Mouse (Mus musculus) testis, postnatal 10 days (tissue): ENCODE measurements around the gene Hist2h3c2.
"Not testable (repeated sequence)": the region's sequence is repeated elsewhere in the genome, so short reads cannot be mapped to it uniquely, and the experiment has no call there.

Source experiments
- DNase-seq: peaks from one replicate; pipeline ENCODE4 v3.0.0; 2021; ENCODE audit warnings: low spot score

Hist2h3c2 gene

DNA sequence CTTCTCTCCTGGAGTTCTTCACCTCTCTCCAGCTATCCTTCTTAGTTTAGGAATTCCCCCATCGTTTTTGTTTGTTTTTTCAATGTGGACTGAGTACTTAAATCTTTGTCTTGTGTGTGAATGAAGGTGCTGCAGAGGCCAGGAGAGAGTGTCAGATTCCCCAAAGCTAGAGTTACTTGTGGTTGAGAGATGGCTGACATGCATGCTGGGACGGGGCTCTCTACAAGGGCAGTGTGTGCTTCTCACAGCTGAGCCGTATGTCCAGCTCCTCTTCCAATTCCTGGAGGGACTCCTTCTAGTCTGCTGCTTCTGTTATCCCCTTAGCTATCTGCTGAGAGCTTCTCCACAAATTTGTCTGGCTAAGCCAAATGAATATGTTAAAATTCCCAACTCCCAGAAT lies 3.1 kb downstream of the Hist2h3c2 start:
- DNase-seq, result no peak

DNA sequence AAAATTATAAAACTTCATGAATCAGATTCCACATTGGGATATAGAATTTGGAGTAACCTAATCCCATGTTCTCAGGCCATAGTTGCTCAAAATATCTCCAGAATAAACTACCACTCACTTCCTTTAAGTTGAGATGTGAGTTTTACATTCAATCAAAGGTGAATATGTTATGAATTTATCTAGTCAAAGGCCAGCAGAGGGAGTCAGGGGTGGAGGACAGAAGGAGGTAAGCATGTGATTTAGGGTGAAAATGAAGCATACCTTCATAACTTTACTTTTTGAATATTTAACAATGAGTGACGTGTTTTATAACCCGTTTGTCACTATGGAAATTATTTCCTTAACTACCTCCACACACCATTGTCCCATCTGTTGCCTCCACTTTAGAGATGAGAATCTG lies 4.0 kb downstream of the Hist2h3c2 start:
- DNase-seq, result no peak

DNA sequence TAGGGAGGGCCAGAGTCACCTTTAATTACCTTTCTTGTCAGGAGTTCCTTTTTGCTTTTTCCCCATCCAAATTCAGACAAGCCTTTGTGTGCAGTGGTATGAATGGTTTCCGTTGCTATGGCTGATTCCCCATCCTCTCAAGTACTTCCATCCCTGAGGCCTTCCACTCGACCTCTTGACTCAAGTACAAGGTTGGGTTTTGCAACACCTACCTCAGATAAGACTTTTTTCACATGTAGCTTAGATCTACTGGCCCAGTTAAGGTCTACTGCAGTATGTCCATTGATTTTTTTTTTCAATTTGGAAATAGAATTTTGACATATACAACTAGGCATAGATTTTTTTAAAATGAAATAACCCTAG lies 7.2 kb downstream of the Hist2h3c2 start:
- no peak for DNase-seq

DNA sequence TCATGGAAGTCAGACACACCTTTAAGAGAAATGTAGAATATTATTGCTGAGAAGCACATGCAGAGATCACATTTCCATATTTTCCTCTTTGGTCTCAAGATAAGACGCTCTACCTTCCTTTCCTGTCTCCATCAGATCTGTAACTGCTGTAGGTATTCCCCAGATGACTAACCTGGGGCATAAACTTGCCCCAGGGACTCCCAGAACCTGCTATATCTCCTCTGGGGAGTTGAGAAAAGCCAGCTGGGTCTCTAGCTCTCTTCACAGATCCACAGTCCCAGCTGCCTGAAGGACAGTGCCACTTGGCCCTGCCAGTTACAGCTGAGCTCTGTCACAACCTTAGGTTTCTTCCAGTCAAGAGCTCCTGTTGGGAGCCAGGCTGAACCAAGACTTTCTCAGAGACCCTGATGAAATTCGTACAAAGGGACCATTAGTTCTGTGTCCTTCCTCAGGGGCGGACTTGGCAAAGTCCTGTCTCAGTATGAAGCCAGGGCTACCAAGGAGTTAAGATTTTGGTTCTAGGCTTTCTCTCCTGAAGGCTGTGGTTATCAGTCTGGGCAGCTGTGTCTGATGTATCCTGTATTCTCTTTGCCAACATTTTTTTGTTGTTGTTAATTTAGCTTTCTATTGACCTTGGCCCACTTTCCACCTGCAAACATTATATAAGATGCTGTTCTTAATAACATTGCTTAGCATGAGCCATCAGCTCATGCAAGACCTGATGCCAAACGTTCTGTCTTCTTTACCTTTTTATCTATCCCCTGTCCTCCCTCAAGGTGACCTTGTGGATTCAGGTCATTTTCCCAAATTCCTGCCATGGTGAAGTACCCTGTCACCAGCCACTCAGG lies 7.8 kb downstream of the Hist2h3c2 start:
- DNase-seq, result no peak

DNA sequence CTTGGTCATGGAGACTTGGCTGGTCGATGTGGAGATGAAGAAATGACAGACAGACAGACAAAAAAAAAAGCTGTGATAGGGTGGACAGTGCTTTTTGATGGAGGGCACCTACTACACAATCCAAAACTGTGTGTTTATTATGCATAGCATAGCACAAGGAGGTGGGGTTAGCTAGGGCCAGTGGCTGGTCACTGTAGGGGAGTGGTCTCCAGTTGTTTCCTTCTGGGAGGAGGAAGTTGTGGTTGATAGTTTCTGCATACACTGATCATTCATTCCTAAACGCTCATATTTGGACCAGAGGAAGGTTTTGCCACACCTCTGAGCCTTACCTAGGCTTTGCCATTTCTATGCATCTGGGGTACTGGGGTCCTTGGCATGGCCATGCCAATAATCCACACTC lies 8.5 kb downstream of the Hist2h3c2 start:
- no peak for DNase-seq

DNA sequence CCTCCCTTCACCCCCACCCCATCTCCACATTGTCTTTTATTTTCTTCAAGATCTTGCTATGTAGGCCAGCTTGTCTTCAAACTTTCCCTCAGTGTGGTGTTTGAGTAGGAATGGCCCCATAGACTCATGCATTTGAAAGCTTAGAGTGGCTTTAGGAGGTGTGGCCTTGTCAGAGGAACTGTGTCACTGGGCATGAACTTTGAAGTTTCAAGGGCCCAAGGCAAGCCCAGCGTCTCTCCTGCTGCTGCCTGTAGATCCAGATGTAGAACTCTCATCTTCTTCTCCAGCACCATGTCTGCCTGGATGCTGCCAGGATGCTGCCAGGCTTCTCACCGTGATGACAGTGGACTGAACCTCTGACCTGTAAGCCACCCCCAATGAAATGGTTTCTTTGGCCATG lies 10.1 kb downstream of the Hist2h3c2 start:
- no peak for DNase-seq

DNA sequence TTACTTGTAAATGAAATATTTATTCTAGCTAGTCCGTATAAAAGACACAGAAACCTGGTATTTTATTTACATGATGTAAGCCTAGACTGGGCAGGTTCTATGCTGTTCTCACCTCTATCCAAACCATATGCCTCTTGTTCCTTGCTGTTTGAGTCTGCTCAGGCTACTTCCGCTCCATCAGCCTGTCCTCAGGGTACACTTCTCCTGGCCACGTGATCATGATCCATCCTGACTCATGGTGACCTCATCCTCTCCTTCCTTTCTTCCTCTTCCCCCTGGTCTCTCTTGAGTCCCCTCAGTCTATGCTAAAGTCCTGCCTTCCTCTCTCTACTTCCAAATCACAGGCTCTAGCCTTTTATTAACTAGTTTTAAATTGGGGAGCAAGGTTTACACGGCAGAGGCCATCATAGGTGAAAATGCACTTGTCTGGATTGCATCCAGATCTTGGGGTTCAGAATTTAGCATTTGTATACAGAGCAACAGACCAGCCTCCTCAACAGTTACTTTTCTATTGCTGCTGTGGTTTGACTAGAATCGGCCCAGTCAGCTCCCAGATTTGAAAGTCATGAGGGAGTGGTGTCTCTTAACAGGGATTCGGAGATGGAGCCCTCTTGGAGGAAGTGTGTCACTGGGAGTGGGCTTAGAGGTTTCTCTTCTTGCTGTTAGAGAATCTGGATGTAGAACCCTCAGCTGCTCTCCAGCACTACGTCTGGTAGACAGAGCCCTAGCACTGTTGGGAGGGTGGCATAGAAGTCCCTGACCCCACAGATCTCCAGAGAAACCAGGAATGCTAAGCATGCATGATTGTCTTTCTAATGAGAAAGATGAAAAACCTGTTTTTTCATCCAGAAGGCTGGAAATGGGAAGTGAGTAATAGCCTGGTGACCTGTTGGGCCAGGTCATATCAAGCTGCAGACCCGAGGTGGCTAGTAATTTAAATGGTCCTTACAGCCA lies 12.0 kb downstream of the Hist2h3c2 start:
- DNase-seq, result no peak

DNA sequence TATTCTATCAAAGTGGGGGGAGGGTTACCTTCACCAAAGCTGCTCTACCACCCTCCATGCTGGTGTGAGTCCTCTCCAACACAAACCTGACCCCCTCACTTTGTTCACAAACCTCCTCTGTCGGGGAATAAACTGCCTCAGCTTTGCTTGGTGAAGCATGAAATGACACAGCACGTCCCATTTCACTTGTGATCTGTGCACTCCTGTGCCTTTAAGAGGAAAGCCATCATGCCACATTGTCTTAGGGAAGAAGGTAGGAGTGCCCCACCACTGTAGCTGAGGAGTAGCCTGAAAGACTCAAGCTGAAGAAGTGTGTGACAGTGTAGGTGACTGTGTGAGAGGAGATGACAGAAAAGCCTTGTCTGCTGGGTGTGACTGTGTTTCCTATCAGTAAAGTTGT lies 13.5 kb downstream of the Hist2h3c2 start:
- DNase-seq, result no peak

DNA sequence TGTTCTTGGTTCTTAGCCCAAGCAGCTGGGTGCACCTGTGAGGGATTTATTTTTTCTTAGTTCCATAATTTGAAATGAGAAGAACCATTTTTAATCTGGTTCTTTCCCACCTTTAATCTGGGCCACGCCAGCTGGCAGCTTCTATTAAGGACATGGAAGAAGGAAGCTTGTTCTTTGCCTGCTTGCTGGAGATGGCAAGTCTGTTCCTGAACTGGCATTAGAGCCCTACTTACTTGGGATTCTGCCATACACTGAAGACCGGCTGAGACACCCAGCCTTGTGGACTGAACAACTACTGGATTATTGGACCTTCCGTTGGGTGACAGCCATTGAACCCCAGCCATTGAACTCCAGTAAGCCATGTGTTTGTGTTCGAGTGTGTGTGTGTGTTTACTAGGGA lies 16.2 kb downstream of the Hist2h3c2 start:
- DNase-seq, result no peak

DNA sequence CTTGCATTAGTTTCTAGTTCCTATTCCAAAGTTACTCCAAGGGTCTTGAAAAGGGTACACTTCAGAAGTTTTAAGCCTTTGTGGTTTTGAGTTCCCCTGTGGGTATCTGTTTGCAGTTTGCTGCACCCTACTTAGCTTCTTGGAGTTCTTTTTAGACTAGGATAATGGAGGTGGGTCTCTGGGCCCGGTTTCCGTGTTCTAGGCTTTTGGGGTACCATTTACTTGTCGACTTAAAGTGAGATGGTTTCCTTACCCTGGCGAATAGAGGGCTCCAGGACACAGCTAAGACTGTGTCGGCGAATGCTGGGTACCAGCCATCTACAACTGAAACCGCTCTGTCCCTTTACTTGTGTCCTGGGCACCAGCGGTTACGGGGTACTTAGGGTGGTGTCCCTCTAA lies 17.3 kb downstream of the Hist2h3c2 start:
- no peak for DNase-seq

DNA sequence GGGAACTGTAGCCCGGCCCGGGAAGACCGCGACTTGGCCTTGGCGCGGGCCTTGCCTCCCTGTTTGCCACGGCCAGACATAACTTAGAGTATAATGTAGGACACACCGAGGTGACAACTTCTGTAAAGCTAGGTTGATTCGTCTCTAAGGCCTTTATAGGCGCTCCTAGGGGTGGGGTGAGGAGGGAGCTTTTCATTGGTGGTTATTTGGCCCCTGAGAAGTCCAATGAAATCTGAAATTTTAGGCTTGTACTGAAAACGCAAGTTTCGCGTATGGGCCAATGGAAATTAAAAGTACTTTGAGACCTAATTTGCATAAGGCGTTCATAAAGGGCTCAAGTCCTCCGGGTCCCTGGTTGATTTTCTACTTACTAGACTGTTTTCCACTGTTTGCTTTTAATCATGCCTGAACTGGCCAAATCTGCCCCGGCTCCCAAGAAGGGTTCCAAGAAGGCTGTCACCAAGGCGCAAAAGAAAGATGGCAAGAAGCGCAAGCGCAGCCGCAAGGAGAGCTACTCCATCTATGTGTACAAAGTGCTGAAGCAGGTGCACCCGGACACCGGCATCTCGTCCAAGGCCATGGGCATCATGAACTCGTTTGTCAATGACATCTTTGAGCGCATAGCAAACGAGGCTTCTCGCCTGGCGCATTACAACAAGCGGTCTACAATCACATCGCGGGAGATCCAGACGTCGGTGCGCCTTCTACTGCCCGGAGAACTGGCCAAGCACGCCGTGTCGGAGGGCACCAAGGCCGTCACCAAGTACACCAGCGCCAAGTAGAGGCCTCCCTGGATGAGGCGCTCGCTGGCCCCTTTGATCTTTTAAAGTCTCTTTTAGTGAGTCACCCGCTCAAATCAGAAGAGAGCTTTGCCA lies 17.9 kb downstream of the Hist2h3c2 start, which contains the start of the genes Hist2h2ac and Hist2h2be:
Hist2h2ac (minus strand) TSS at position 116 of the 875 bp plus-strand sequence.
Hist2h2be (plus strand) TSS at position 355 of the 875 bp plus-strand sequence.
- peak; percentile 73 for DNase-seq

DNA sequence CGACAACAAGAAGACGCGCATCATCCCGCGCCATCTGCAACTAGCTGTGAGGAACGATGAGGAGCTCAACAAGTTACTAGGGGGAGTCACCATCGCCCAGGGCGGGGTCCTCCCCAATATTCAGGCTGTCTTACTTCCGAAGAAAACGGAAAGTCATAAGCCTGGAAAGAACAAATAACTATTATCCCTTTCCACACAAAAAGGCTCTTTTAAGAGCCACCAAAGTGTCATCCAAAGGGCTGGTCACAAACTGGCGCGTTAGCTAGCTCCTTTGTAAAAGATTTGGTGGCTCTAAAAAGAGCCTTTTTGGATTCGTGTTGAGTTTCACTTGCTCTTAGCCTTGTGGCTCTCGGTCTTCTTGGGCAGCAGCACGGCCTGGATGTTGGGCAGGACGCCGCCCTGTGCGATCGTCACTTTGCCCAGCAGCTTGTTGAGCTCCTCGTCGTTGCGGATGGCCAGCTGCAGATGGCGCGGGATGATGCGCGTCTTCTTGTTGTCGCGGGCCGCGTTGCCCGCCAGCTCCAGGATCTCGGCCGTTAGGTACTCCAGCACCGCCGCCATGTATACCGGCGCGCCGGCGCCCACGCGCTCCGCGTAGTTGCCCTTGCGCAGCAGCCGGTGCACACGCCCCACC lies 18.7 kb downstream of the Hist2h3c2 start:
- peak; percentile 53 for DNase-seq

DNA sequence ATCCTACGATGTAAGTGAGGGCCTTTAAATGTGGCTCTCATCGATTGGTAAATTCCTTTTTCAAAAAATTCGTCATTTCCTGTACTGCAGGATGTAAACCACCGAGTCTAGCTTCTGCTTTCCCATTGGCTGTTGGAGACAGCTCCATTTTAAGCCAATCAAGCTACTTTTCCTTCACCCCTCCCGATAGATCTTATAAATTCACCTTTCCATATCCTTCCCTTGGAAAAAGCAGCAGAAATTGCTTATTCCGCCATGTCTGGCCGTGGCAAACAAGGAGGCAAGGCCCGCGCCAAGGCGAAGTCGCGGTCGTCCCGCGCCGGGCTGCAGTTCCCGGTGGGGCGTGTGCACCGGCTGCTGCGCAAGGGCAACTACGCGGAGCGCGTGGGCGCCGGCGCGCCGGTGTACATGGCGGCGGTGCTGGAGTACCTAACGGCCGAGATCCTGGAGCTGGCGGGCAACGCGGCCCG lies 19.2 kb downstream of the Hist2h3c2 start, which contains the start of the genes Bola1 and Hist2h2ab:
Bola1 (minus strand) TSS at position 49 of the 470 bp plus-strand sequence.
Hist2h2ab (plus strand) TSS at position 205 of the 470 bp plus-strand sequence.
- DNase-seq, result peak; percentile 70

DNA sequence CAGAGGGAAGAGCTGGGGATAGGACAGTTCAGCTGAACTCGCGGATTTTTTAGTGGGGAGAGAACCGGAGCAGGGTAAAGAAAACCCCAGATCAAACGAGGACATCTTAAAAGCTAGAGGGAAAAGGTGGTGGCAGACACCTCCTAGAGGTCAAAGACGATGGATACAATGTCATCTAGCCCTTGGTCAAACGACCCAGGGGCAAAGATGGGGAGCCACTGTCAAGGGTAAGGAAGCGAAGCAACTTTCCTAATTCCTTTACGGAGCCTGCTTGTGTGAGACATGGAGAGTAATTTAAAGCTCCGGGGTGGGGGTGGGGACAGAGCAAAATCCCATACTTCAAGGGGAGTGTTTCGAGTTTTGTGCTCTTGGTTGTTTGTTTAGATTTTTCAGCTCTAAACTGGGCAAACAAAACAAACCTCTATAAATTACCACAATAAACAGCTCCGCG lies 19.7 kb downstream of the Hist2h3c2 start:
- no peak for DNase-seq

DNA sequence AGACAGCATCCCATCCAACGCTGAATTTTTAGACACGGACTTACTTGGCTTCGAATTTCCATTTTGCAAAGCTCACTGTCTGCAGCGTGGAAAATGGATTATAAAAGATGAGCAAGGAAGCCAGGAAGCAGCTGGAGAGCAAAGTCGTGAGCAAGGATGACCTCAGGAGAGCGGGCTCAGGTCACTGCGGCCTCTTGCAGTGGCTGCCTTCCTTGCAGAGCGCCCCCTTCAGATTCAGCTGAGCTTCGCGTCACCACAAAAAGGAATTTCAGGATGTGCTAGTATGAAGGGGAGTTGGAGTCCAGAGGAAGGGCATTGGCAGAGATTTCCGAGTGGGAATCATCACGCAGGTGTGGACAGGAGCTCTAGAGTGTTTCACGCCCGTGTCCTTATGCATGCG lies 29.7 kb downstream of the Hist2h3c2 start:
- peak; percentile 59 for DNase-seq

DNA sequence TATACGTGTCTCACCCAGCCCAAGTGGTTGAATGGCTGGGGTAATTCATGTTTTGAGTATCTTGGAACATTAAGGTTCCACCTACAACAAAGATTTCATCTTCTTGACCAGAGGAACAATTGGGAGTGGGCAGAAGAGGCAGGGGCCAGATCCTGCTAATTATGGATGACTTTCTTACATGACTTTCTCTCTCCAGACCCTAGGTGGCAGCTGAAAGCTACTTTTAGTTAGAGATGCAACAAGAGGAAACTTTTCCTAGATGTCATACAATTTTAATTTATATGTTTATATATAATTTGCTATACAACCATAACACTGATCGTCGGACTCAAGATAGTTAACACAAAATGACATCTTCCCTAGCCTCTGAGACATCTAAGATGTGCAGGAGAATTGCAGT lies 31.1 kb downstream of the Hist2h3c2 start:
- no peak for DNase-seq

DNA sequence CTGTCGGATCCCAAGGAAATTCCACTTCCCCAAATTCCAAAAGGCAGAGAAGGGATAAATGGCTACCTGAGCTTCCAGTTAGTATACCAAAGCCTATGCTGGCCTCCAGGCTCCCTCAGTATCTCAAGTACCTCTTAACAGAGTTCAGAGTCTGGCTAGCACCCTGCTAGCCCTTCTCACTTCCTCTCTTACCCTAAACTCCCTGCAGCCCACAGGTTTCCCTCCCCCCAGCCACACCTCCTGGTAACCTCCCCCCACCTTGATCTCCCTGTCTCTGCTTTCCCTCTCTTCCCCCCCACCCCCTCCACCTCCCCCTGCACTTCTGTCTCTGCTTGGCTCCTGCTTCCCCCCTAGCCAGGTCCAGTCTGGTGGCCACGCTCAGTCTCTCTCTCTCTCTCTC lies 39.2 kb downstream of the Hist2h3c2 start:
- no peak for DNase-seq

DNA sequence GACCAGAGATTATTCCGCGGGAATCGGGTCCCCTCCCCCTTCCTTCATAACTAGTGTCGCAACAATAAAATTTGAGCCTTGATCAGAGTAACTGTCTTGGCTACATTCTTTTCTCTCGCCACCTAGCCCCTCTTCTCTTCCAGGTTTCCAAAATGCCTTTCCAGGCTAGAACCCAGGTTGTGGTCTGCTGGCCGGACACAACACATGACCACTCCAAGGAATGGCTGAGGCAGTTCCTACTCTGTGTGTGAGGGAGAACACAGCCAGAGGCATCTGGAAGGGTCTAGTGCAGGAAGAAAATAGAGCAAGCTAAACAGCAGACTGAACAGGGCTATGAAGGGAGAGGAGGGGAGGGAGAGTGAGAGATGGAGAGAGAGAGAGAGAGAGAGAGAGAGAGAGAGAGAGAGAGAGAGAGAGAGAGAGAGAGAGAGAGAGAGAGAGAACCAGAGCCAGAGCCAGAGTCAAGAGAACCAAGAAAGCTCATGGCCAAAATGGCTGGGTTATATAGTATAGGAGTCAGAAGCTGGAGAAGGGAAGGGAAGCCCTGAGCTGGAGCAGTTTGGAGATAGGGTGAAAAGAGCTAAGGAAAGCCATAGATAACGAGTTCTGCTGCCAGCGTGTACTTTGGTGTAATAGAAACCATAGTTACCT lies 40.2 kb downstream of the Hist2h3c2 start:
- DNase-seq, result not testable (repeated sequence)

DNA sequence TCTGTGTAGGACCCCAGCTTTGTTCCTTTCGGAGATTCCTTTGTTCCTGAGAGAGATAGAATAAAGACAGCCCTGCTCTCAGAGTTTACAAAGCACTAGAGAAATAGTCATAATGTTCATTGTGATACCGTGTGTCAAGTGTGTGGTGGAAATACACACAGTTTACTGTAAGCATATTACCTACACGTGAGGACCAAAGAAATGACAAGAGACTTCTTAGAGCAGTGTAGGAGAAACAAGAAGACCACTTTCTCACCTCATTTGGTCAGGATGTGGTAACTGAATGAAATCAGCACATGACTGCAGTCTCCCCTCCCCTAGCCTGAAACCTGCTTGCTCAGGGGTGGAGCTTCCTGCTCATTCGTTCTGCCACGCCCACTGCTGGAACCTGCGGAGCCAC lies 40.7 kb downstream of the Hist2h3c2 start:
- DNase-seq, result no peak

DNA sequence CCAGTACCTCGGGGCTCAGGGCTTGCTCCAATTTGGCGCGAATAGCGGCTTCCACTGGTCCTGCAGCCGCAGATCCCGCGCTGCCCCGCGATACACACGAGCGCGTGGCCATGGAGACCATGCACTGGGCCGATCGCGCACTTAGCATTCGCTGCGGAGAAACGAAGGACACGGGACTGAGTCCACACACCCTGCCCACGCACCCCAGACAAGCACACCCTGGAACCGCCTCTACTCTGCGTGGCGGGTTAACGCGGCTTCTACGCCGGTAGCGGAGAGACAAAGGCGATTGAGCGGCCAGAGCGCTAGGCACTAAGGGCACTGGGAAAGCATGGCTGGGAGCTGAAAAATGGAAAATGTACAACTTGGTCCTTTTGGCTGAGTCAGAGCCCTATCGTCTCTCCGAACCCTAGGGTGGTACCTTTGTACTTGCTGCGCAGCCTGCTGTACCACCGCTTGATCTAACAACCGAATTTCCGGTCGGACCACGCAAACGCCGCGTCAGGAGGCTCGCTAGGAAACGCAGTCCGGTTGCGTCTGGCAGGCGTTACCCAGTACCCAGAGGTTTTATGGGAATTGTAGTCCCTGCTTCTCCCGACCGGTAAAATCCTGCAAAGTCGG lies 41.7 kb downstream of the Hist2h3c2 start:
- peak; percentile 85 for DNase-seq
